Mouse (Mus musculus): ENCODE measurements at regions not wholly inside any gene's neighbourhood (a gene's known extent, or its start where the extent isn't known, plus 50 kb on each side); places are given as distances from the start of the nearest gene placed in this dataset.

DNA sequence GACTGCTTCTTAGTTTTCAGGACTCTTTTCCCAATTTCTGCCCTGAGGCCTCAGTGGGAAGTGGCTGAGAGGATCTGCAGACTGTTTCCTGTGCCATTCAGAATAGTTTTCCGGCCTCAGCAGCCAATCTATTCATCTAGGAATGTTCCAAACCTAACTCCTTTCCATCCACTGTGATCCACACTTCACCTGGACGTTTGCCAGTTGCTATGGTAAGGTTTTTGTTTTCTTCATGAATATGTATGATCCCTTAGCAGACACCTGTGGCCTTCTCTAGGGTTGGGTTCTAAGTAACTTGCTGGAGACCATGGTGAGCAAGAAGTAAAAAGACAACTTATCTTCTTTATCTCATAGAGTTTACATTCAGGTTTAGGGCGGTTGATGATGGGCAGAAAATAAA lies 744.6 kb downstream of the Inhba start:
- DNase-seq (ENCODE audit: low spot score): no peak

DNA sequence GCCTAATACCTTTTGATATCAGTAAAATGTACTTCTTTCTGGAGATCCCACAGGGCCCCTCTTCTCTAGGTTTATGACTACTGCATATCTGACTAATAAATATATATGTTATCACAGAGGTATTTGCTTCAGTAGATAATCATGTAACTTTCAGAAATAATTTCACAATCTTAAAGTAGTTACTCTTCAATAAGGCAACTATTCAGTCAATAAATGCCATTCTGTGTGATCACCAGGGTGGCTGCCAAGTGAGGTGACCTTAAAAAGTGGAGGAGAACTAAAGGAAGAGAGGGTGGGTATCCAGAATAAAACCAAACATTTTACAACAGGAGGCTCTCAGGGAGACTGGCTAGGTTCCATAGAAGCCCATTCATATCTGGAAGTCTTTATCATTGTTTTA lies 748.4 kb downstream of the Inhba start:
- DNase-seq (ENCODE audit: low spot score): no peak

DNA sequence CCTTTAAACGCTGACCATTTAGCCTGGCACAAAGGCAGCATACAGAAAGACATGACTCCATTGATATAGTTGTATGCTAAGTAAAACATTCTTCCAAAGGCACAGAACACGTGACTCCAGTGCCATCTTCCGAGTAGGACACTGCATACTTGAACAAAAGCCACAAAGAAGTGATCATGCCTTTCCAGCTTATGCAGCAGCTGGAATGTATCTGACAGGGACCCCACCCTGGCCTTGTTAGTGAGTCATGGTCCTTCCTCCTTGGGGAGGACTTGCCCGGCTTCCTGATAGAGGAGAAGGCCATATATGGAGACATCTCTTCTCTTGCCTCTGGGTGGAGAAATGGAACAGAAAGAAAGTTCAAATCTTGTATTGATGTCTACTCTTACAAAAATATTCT lies 749.8 kb downstream of the Inhba start:
- no peak for DNase-seq (ENCODE audit: low spot score)

DNA sequence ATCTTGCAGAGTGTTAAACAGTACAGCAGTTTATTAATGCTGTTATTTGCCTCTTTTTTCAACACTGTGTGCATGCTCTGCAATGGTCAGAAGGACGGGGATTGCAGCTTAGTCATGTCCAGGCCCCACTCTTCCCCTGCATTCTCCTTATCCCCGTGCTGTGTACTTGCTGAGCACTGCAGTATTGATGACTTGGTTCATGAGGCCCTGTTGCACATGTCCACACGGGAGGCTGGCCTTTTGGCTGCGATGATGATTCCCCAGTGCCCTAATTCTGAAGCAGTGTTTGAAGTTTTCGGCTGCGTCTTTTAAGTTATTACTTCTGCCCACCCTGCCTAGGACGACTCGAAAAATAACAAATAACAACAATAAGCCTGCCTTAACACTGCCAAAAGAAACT lies 750.7 kb downstream of the Inhba start:
- no peak for DNase-seq (ENCODE audit: low spot score)

DNA sequence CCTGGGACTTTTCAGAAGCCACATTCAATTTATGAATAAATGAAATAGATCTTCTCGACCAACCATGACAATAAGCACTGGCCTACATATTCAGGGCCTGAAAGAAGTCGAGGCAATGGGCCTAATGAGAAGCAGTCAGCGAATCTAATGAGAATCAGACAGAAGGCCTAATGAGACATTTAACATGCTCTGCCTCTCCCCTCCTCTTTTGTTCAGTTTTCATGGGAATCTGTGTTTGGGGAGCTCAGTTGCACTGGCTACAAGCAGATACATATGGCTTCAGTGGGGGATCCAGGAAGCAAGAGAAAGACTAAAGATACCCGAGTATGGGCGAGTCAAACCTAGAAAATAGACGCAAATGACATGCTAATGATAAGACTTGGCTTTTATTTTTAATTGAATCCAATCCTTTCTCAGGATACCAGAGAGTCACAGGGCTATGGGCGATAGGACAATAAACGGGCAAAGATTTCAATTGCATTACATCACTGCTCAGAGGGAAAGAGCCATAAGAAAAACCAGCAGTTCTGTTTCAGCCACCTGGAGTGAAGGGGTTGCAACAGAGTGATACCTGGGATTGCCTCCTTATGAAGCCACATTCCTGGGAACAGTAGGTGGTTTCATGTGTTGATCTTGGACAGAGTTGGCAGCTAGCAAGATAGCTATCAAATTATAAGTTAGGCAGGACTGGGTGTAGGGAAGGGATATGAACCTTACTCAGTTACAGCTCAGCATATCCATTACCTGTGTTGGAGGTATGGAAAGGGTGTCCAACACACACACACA lies 751.3 kb downstream of the Inhba start:
- no peak for DNase-seq (ENCODE audit: low spot score)

DNA sequence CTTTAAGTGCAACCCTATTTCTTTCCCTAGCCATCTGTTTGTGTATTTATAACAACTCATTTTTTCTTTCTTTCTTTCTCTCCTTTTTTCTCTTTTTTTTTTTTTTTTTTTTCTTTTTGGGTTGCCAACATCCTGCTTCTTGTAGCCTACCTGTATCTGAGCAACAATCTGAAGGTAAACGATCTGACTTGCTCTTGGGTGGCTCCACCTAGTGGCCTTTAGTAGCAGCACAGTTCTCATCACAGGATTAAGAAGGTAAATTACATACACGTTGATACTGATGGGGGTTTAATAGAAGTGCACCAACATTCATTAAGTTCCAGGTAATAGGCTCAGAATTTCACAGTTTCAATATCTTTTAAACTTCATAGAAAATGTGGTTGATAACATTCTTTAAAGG lies 752.1 kb downstream of the Inhba start:
- DNase-seq (ENCODE audit: low spot score): no peak

DNA sequence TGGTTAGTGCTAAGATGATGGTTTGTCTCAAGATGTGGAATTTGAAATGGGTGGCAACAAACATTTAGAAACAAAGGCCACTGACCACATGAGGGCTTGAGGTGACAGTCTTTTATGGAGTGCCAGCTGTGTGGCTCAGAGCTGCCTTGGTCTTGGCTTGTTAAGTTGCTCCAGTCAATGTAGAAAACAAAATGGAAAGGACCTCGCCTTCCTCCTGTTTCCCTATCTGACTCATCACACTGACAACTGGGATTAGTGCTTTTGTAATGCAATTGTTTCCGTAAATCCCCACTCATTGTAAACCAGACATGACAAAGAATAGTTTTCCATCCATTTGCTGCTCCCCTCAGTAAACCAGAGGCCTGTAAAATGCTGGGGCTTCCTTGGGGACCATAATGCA lies 757.8 kb downstream of the Inhba start:
- DNase-seq (ENCODE audit: low spot score): no peak

DNA sequence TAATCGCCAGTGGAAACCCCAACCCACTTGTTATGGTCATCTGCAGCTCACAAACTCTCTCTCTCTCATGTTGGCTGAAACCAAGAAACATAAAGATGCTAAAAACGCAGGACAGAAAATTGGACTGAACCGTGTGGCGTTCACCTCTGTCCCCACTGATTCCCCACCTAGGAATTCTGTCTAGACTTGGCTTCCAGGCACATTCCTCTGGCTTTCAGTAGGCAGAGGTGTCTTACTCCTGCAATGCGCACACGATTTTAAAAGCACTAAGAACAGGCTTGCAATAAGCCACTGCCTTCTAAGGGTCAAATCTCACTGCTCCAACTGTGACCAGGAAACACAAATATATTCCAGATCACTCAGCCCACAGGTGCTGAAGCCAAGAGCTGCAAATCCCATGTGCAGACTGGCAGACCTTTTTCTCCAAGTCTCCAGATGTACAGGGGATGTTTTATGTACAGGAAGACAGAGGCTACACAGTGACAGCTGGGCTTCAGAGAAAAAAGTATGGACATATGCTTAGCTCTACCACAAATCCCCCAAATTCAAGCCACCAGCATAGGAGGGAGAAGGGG lies 758.3 kb downstream of the Inhba start:
- DNase-seq (ENCODE audit: low spot score): no peak

DNA sequence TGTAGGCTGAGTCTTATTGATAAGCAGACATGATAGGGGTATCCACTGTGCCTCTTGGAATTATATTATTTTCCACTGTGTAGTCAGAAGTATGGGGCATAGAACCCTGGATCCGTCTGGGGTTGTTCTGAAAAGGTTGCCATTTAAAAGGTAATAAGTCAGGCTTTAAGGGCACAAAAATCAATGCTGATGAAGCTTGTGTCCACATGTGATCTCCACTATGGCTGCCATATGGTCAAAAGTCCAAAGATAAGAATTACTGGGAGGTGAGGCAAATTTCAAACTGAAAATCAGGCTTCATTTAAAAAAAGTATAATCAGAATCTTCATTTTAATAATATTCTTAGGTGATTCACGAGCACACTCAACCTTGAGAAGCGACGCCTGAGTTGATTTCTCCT lies 760.2 kb downstream of the Inhba start:
- no peak for DNase-seq (ENCODE audit: low spot score)

DNA sequence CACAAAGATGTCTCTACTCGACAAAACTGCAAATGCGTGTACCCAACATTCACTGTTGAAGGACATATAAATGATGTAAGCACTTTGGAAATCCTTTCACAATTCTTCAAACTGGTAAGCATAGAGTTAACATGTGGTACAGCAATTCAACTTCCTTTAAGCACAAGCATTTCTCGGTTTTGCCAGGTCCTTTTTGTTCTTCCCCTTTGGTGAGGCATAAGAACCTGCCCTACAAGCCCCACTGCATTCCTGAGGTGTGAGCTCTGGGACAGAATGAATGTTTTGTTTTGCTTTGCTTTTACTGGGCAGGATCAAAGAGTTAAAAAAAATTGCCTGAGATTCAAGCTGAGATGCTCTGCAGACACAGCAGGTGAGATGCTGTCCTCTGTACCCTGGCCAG lies 793.9 kb downstream of the Inhba start:
- DNase-seq (ENCODE audit: low spot score): no peak
